Mouse (Mus musculus): ENCODE data around the gene Usp9x. TPM values are rescaled to one million over a fixed set of nuclear protein-coding genes. Genes with fewer than 3 reads are reported as not detected.

Usp9x gene
- polyA plus RNA-seq, 1 experiment from 2014 or later, result 35.2 TPM

GRCm38 (mm10) chrX:13214275-13214674 lies 143.0 kb downstream of the Usp9x start:
- ATAC-seq, result no peak
- Histone ChIP-seq H3K27me3 (ENCODE audit: control insufficient read depth, insufficient read depth, low read depth, low read length) (no peaks in the 10 kb centered on the region), H3K4me2 (ENCODE audit: low read length) (no peak overlapping the region), H3K9ac (ENCODE audit: low read depth, low read length) (no peak overlapping the region), H3K36me3 (ENCODE audit: control insufficient read depth, insufficient read depth, low read length) (no peaks in the 10 kb centered on the region), H3K4me1 (ENCODE audit: control insufficient read depth, insufficient read depth, low read length) (no peaks in the 10 kb centered on the region), H3K27ac (ENCODE audit: low read length) (no peak overlapping the region), H3K4me3 (ENCODE audit: low read depth, low read length) (no peak overlapping the region), H3K9me3 (replicated peaks; ENCODE audit: control insufficient read depth, low read length, poor library complexity, severe bottlenecking) (no peaks in the 10 kb centered on the region)
- WGBS, result 83% methylated on average over 1 of the region's 1 CpGs

Other genes with a start within 250 kb of the Usp9x start
- gene Ddx3x, start 209.5 kb downstream of the Usp9x start, polyA plus RNA-seq (2015; fragmentation: Nextera tagmentation; extraction: Ambion mirVana), result 97.9 and 106 TPM in 2 replicates

Measured in midbrain, embryonic 16.5 days (tissue).